Mouse (Mus musculus) heart, embryonic 11.5 days (tissue): ENCODE measurements at regions not wholly inside any gene's neighbourhood (a gene's known extent, or its start where the extent isn't known, plus 50 kb on each side); places are given as distances from the start of the nearest gene placed in this dataset.

Experiments
- ATAC-seq: fragments of 200-750 bp; cut with Nextera tagmentation; replicated peaks from 2 replicates; pipeline ENCODE4 v1.8.0; 2017; ENCODE audit warnings: moderate library complexity; ENCODE audit not compliant: insufficient number of reproducible peaks, low FRiP score, low TSS enrichment
- H3K27ac ChIP-seq: fragments of 300-500 bp; sonication (generic); 2 replicates; pipeline ENCODE4 v1.5.1; 2014; ENCODE audit warnings: mild to moderate bottlenecking, low read depth, low read length
- H3K27me3 ChIP-seq: fragments of 300-500 bp; sonication (generic); 2 replicates; pipeline ENCODE4 v1.6.1; 2014; ENCODE audit warnings: mild to moderate bottlenecking, low read length, mixed read lengths; ENCODE audit not compliant: control insufficient read depth, insufficient read depth
- H3K36me3 ChIP-seq: fragments of 300-500 bp; sonication (generic); 2 replicates; pipeline ENCODE4 v1.6.1; 2014; ENCODE audit warnings: mild to moderate bottlenecking, low read length, moderate library complexity, mixed read lengths; ENCODE audit not compliant: control insufficient read depth, insufficient read depth
- H3K4me1 ChIP-seq: fragments of 300-500 bp; sonication (generic); 2 replicates; pipeline ENCODE4 v1.6.1; 2014; ENCODE audit warnings: low read length; ENCODE audit not compliant: control insufficient read depth, insufficient read depth
- H3K4me2 ChIP-seq: fragments of 300-500 bp; sonication (generic); 2 replicates; pipeline ENCODE4 v1.6.1; 2014; ENCODE audit warnings: mild to moderate bottlenecking, moderate library complexity
- H3K4me3 ChIP-seq: fragments of 300-500 bp; sonication (generic); 2 replicates; pipeline ENCODE4 v1.5.1; 2014; ENCODE audit warnings: low read depth, low read length
- H3K9ac ChIP-seq: fragments of 300-500 bp; sonication (generic); 2 replicates; pipeline ENCODE4 v1.6.1; 2014; ENCODE audit warnings: mild to moderate bottlenecking, low read depth, low read length, moderate library complexity
- H3K9me3 ChIP-seq: fragments of 300-500 bp; sonication (generic); replicated peaks from 2 replicates; pipeline ENCODE4 v1.6.1; 2016; ENCODE audit warnings: low read length; ENCODE audit not compliant: control insufficient read depth
- WGBS: fragments of 180-500 bp; shearing (Covaris S2); extraction: QIAGEN DNeasy Blood & Tissue Kit; methylation state at CpG from one replicate; pipeline ENCODE4 v1.1.7; 2014; ENCODE audit not compliant: insufficient replicate concordance; 5-methylcytosine and 5-hydroxymethylcytosine counted together

- ATAC-seq: no peak
- Histone ChIP-seq H3K9me3 (no peaks in the 10 kb centered on the region), H3K27ac (no peak overlapping the region), H3K4me2 (no peak overlapping the region), H3K4me3 (no peak overlapping the region), H3K4me1 (no peaks in the 10 kb centered on the region), H3K27me3 (no peaks in the 10 kb centered on the region), H3K9ac (no peak overlapping the region), H3K36me3 (no peaks in the 10 kb centered on the region)
- 59% methylated on average over 4 of the region's 4 CpGs for WGBS
These were observed 62.9 kb upstream of the Nepro start for GRCm38 (mm10) chr16:44660996-44661876.

- WGBS: 40% methylated on average over 8 of the region's 8 CpGs
- no peaks in the 10 kb centered on the region for H3K27me3 ChIP-seq
- no peak for ATAC-seq
These were observed 65.8 kb upstream of the Nepro start for GRCm38 (mm10) chr16:44658306-44658705.

GRCm38 (mm10) chr16:44656181-44656580 lies 67.9 kb upstream of the Nepro start:
- ATAC-seq: no peak
- WGBS: 88% methylated on average over 1 of the region's 1 CpGs

More at GRCm38 (mm10) chr16:44658306-44658705, 65.8 kb upstream of the Nepro start:
- H3K9me3 ChIP-seq: no peaks in the 10 kb centered on the region
- H3K4me3 ChIP-seq: no peak overlapping the region
- no peaks in the 10 kb centered on the region for H3K4me1 ChIP-seq
- H3K4me2 ChIP-seq: no peak overlapping the region
- no peak overlapping the region for H3K27ac ChIP-seq
- H3K36me3 ChIP-seq: no peaks in the 10 kb centered on the region
- no peak overlapping the region for H3K9ac ChIP-seq

GRCm38 (mm10) chr16:44655306-44655705 lies 68.8 kb upstream of the Nepro start:
- Histone ChIP-seq H3K27ac (no peak overlapping the region), H3K9me3 (no peaks in the 10 kb centered on the region), H3K36me3 (no peaks in the 10 kb centered on the region), H3K4me2 (no peak overlapping the region), H3K4me3 (no peak overlapping the region), H3K9ac (no peak overlapping the region), H3K27me3 (no peaks in the 10 kb centered on the region), H3K4me1 (no peaks in the 10 kb centered on the region)
- ATAC-seq: no peak
- WGBS: 60% methylated on average over 3 of the region's 3 CpGs

More at GRCm38 (mm10) chr16:44656181-44656580, 67.9 kb upstream of the Nepro start:
- H3K4me2 ChIP-seq: no peak overlapping the region
- H3K27ac ChIP-seq: no peak overlapping the region
- no peak overlapping the region for H3K9ac ChIP-seq
- H3K36me3 ChIP-seq: no peaks in the 10 kb centered on the region
- no peaks in the 10 kb centered on the region for H3K4me1 ChIP-seq
- H3K27me3 ChIP-seq: no peaks in the 10 kb centered on the region
- no peak overlapping the region for H3K4me3 ChIP-seq
- H3K9me3 ChIP-seq: no peaks in the 10 kb centered on the region

GRCm38 (mm10) chr16:44648547-44649223 lies 75.4 kb upstream of the Nepro start:
- Histone ChIP-seq H3K9ac (no peak overlapping the region), H3K36me3 (no peaks in the 10 kb centered on the region), H3K4me2 (no peak overlapping the region), H3K4me1 (no peaks in the 10 kb centered on the region), H3K27ac (peak overlapping the region; percentile 24), H3K9me3 (no peaks in the 10 kb centered on the region), H3K4me3 (no peak overlapping the region), H3K27me3 (no peaks in the 10 kb centered on the region)
- ATAC-seq: no peak
- WGBS: 19% methylated on average over 2 of the region's 2 CpGs

GRCm38 (mm10) chr16:44643992-44644391 lies 80.1 kb upstream of the Nepro start:
- H3K4me1 ChIP-seq: no peaks in the 10 kb centered on the region
- WGBS: 18% methylated on average over 4 of the region's 4 CpGs
- H3K4me2 ChIP-seq: no peak overlapping the region
- H3K9me3 ChIP-seq: no peaks in the 10 kb centered on the region
- no peak overlapping the region for H3K27ac ChIP-seq
- ATAC-seq: no peak
- no peak overlapping the region for H3K4me3 ChIP-seq
- H3K36me3 ChIP-seq: no peaks in the 10 kb centered on the region
- H3K27me3 ChIP-seq: no peaks in the 10 kb centered on the region
- H3K9ac ChIP-seq: 0 out of 2 replicates have a peak overlapping the region, but pooled peaks have one; percentile 34

- Histone ChIP-seq H3K27ac (no peak overlapping the region), H3K4me2 (no peak overlapping the region), H3K27me3 (no peaks in the 10 kb centered on the region), H3K36me3 (no peaks in the 10 kb centered on the region), H3K9me3 (no peaks in the 10 kb centered on the region), H3K4me1 (0 out of 2 replicates have a peak, but pooled peaks cover 4% of the 10 kb centered on the region), H3K9ac (no peak overlapping the region), H3K4me3 (no peak overlapping the region)
- WGBS: 87% methylated on average over 3 of the region's 3 CpGs
- no peak for ATAC-seq
These were observed 78.4 kb upstream of the Boc start for GRCm38 (mm10) chr16:44637100-44637499.

GRCm38 (mm10) chr16:44634486-44634885 lies 75.8 kb upstream of the Boc start:
- H3K4me1 ChIP-seq: 0 out of 2 replicates have a peak, but pooled peaks cover 4% of the 10 kb centered on the region
- ATAC-seq: no peak
- H3K27ac ChIP-seq: no peak overlapping the region
- 95% methylated on average over 4 of the region's 4 CpGs for WGBS
- no peak overlapping the region for H3K9ac ChIP-seq
- H3K4me3 ChIP-seq: no peak overlapping the region
- no peaks in the 10 kb centered on the region for H3K36me3 ChIP-seq
- no peak overlapping the region for H3K4me2 ChIP-seq
- no peaks in the 10 kb centered on the region for H3K27me3 ChIP-seq
- H3K9me3 ChIP-seq: no peaks in the 10 kb centered on the region
